Mouse (Mus musculus) limb, embryonic 14.5 days (tissue): ENCODE results near the gene Dbh. TPM values are rescaled to one million over a fixed set of nuclear protein-coding genes. Genes with fewer than 3 reads are reported as not detected.

Experiments used
- ATAC-seq: fragments of 200-750 bp; cut with Nextera tagmentation; 2 replicates; pipeline ENCODE4 v1.8.0; 2017; ENCODE audit warnings: low read depth, moderate number of reproducible peaks, moderate TSS enrichment; ENCODE audit not compliant: low FRiP score
- DNase-seq: peaks from one replicate; pipeline ENCODE4 v3.0.0-alpha.2; 2015; ENCODE audit warnings: low spot score
- H3K27ac ChIP-seq: fragments of 300-500 bp; sonication (generic); replicated peaks from 2 replicates; pipeline ENCODE4 v1.5.1; 2014; ENCODE audit warnings: low read depth, mild to moderate bottlenecking, low read length, moderate library complexity, mixed read lengths
- H3K27me3 ChIP-seq: fragments of 300-500 bp; sonication (generic); 2 replicates; pipeline ENCODE4 v1.6.1; 2014; ENCODE audit warnings: low read length, mixed read lengths; ENCODE audit not compliant: control insufficient read depth, insufficient read depth
- H3K36me3 ChIP-seq: fragments of 300-500 bp; sonication (generic); 2 replicates; pipeline ENCODE4 v1.6.1; 2014; ENCODE audit warnings: mild to moderate bottlenecking, low read length, moderate library complexity, mixed read lengths; ENCODE audit not compliant: control insufficient read depth, insufficient read depth
- H3K4me1 ChIP-seq: fragments of 300-500 bp; sonication (generic); 2 replicates; pipeline ENCODE4 v1.6.1; 2014; ENCODE audit warnings: antibody characterized with exemption, low read length, mixed read lengths; ENCODE audit not compliant: control insufficient read depth, insufficient read depth
- H3K4me2 ChIP-seq: fragments of 300-500 bp; sonication (generic); replicated peaks from 2 replicates; pipeline ENCODE4 v1.6.1; 2014; ENCODE audit warnings: low read depth, mild to moderate bottlenecking, low read length, moderate library complexity; ENCODE audit not compliant: severe bottlenecking
- H3K4me3 ChIP-seq: fragments of 300-500 bp; sonication (generic); replicated peaks from 2 replicates; pipeline ENCODE4 v1.5.1; 2014; ENCODE audit warnings: low read length
- H3K9ac ChIP-seq: fragments of 300-500 bp; sonication (generic); 2 replicates; pipeline ENCODE4 v1.6.1; 2014; ENCODE audit warnings: mild to moderate bottlenecking, low read depth, low read length, moderate library complexity; ENCODE audit not compliant: severe bottlenecking
- H3K9me3 ChIP-seq: fragments of 300-500 bp; sonication (generic); 2 replicates; pipeline ENCODE4 v1.6.1; 2016; ENCODE audit warnings: low read length; ENCODE audit not compliant: control insufficient read depth
- POLR2A ChIP-seq: fragments of 200-500 bp; IDR thresholded peaks from 2 replicates; pipeline ENCODE4 v1.8.0; 2012; ENCODE audit warnings: inconsistent platforms, mild to moderate bottlenecking, moderate library complexity, borderline replicate concordance; ENCODE audit not compliant: insufficient read depth, insufficient read length; ENCODE audit errors: extremely low read depth
- WGBS: fragments of 180-500 bp; shearing (Covaris S2); extraction: QIAGEN DNeasy Blood & Tissue Kit; methylation state at CpG from one replicate; pipeline ENCODE4 v1.1.7; 2014; 5-methylcytosine and 5-hydroxymethylcytosine counted together
- polyA plus RNA-seq, 2 experiments: library from polyadenylated mRNA; depleted of rRNA in 1 of 2; stranded (reverse) in 1 of 2; unstranded in 1 of 2; fragments of >200 nt; fragmentation: Nextera tagmentation in 1 of 2; extraction: Ambion mirVana in 1 of 2; gene quantifications; 2 replicates each; pipeline versions ENCODE4 v1.2.1 to v1.2.3; 2012 to 2014

The Dbh gene
- polyA plus RNA-seq, 2 experiments: 1.6 to 2.2 TPM

DNA sequence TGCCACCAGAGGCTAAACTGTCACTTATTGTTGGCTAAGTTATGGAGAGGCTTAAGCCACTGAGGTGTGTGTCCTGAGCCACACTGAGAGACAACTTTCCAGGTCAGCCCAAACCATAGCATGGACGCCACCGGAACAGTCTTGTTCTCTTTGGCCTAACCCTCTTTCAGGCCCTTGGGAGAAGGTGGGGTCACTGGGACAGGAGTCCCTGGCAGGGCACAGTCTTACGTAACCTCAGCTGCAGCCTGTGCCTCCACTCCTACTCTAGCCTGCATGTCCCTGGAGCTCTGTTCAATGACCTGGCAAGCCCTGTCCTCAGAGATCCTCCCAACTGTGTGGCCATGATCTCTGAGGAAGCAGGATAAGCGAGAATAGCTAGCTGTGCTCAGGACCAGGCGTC is 42.1 kb downstream of the Dbh start:
- no peak for TF ChIP-seq POLR2A
- no peak for ATAC-seq
- H3K27ac ChIP-seq: no peak overlapping the region

GRCm38 (mm10) chr2:27209370-27209769 is 44.3 kb downstream of the Dbh start:
- peaks cover 31% of the 10 kb centered on the region for H3K4me1 ChIP-seq
- ATAC-seq (no peak), DNase-seq (no peak)
- no peak overlapping the region for H3K9ac ChIP-seq
- H3K36me3 ChIP-seq: no peaks in the 10 kb centered on the region
- no peaks in the 10 kb centered on the region for H3K9me3 ChIP-seq
- TF ChIP-seq POLR2A: no peak
- no peak overlapping the region for H3K27ac ChIP-seq
- H3K27me3 ChIP-seq: no peaks in the 10 kb centered on the region
- no peak overlapping the region for H3K4me3 ChIP-seq
- H3K4me2 ChIP-seq: no peak overlapping the region
- 42% methylated on average over 9 of the region's 9 CpGs for WGBS

More for the DNA sequence above, 42.1 kb downstream of the Dbh start:
- no peak overlapping the region for H3K4me2 ChIP-seq
- no peaks in the 10 kb centered on the region for H3K36me3 ChIP-seq
- no peak overlapping the region for H3K4me3 ChIP-seq
- no peaks in the 10 kb centered on the region for H3K9me3 ChIP-seq
- 91% methylated on average over 5 of the region's 5 CpGs for WGBS
- H3K27me3 ChIP-seq: no peaks in the 10 kb centered on the region
- no peak overlapping the region for H3K9ac ChIP-seq
- no peak for DNase-seq
- H3K4me1 ChIP-seq: peaks cover 31% of the 10 kb centered on the region

- Histone ChIP-seq H3K4me2 (no peak overlapping the region), H3K4me1 (peaks cover 31% of the 10 kb centered on the region), H3K4me3 (no peak overlapping the region), H3K27me3 (no peaks in the 10 kb centered on the region), H3K36me3 (no peaks in the 10 kb centered on the region), H3K9me3 (no peaks in the 10 kb centered on the region), H3K27ac (no peak overlapping the region), H3K9ac (no peak overlapping the region)
- DNase-seq: peak; percentile 17
- ATAC-seq: no peak
- no peak for TF ChIP-seq POLR2A
- WGBS: 21% methylated on average over 5 of the region's 5 CpGs
These were observed 44.8 kb downstream of the Dbh start for GRCm38 (mm10) chr2:27209816-27210215.

GRCm38 (mm10) chr2:27210255-27210654 is 45.2 kb downstream of the Dbh start:
- no peak for ATAC-seq
- peaks cover 31% of the 10 kb centered on the region for H3K4me1 ChIP-seq
- 42% methylated on average over 7 of the region's 7 CpGs for WGBS
- H3K27me3 ChIP-seq: no peaks in the 10 kb centered on the region
- H3K27ac ChIP-seq: no peak overlapping the region
- H3K4me2 ChIP-seq: no peak overlapping the region
- DNase-seq: peak; percentile 27
- no peaks in the 10 kb centered on the region for H3K36me3 ChIP-seq
- no peak overlapping the region for H3K9ac ChIP-seq
- H3K9me3 ChIP-seq: no peaks in the 10 kb centered on the region
- no peak overlapping the region for H3K4me3 ChIP-seq
- TF ChIP-seq POLR2A: no peak

DNA sequence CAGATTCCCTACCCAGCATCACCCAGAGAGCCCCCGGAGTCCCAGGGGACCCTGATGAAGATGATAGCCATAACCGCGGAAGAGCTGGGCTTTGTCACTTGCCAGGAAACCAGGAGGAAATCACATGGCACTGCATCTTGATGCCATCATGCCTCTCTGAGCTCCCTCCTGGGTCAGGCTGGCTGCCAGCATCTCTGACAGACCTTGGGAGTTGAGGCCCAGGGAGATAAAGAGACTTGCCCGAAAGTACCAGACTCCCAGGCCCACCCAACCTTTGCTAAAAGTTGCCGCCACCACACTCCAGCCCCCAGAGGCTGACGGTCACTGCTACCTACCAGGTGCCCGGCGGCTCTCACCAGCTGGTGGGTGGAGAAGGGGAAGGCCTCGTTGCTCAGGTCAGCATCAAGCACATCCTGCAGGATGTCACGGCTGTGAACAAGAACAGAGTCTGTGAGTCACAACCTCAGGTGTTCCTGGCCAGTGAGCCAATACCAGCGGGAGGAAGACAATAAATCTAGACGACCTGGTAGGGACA is 45.7 kb downstream of the Dbh start:
- no peak for TF ChIP-seq POLR2A
- Histone ChIP-seq H3K36me3 (no peaks in the 10 kb centered on the region), H3K4me3 (no peak overlapping the region), H3K9me3 (no peaks in the 10 kb centered on the region), H3K4me2 (no peak overlapping the region), H3K4me1 (peaks cover 31% of the 10 kb centered on the region), H3K27me3 (no peaks in the 10 kb centered on the region), H3K27ac (no peak overlapping the region), H3K9ac (no peak overlapping the region)
- ATAC-seq (no peak), DNase-seq (no peak)
- 76% methylated on average over 12 of the region's 12 CpGs for WGBS
